Mouse (Mus musculus) ES-Bruce4 (cell line): ENCODE results near the gene Slc25a35. TPM values are rescaled to one million over a fixed set of nuclear protein-coding genes. Genes with fewer than 3 reads are reported as not detected.
"Not testable (repeated sequence)": the region's sequence is repeated elsewhere in the genome, so short reads cannot be mapped to it uniquely, and the experiment has no call there.

Experiments
- H3K27ac ChIP-seq: 2 replicates; pipeline ENCODE4 v1.5.1; 2012; ENCODE audit warnings: low read length, inconsistent platforms; ENCODE audit not compliant: insufficient read depth
- H3K27me3 ChIP-seq: 2 replicates; pipeline ENCODE4 v1.6.1; 2012; ENCODE audit warnings: mild to moderate bottlenecking, low read length, inconsistent platforms; ENCODE audit not compliant: control insufficient read depth, poor library complexity, insufficient read depth, severe bottlenecking
- H3K36me3 ChIP-seq: 2 replicates; pipeline ENCODE4 v1.6.1; 2012; ENCODE audit warnings: inconsistent platforms, mild to moderate bottlenecking, low read length, moderate library complexity; ENCODE audit not compliant: control insufficient read depth, poor library complexity, insufficient read depth, severe bottlenecking
- H3K4me1 ChIP-seq: one replicate; pipeline ENCODE4 v1.8.1; 2011; ENCODE audit warnings: low read length; ENCODE audit not compliant: control insufficient read depth, insufficient read depth
- H3K4me3 ChIP-seq: 2 replicates; pipeline ENCODE4 v1.5.1; 2011; ENCODE audit warnings: low read depth, mild to moderate bottlenecking, low read length
- H3K9ac ChIP-seq: 2 replicates; pipeline ENCODE4 v1.6.1; 2012; ENCODE audit warnings: low read depth, mild to moderate bottlenecking, inconsistent platforms; ENCODE audit not compliant: poor library complexity, severe bottlenecking
- H3K9me3 ChIP-seq: replicated peaks from 2 replicates; pipeline ENCODE4 v1.6.1; 2012; ENCODE audit warnings: mild to moderate bottlenecking, low read length, inconsistent platforms; ENCODE audit not compliant: control insufficient read depth, poor library complexity, insufficient read depth, severe bottlenecking
- CTCF ChIP-seq: IDR thresholded peaks from one replicate; pipeline ENCODE4 v1.8.1; 2011; ENCODE audit warnings: low read depth, low read length
- EP300 ChIP-seq: IDR thresholded peaks from 2 replicates; pipeline ENCODE4 v1.6.1; 2011; ENCODE audit warnings: low read depth, low read length; ENCODE audit not compliant: insufficient read depth
- POLR2A ChIP-seq: IDR thresholded peaks from one replicate; pipeline ENCODE4 v1.8.1; 2011; ENCODE audit warnings: low read length; ENCODE audit not compliant: insufficient read depth
- polyA plus RNA-seq: library from polyadenylated mRNA; stranded (reverse); fragments of >200 nt; gene quantifications from 2 replicates; pipeline ENCODE4 v1.2.4, GENCODE M21; 2011; ENCODE audit warnings: low read depth; ENCODE audit not compliant: missing spikeins, insufficient read depth, insufficient read length

The Slc25a35 gene
- polyA plus RNA-seq, 1 experiment: 3.4 TPM

DNA sequence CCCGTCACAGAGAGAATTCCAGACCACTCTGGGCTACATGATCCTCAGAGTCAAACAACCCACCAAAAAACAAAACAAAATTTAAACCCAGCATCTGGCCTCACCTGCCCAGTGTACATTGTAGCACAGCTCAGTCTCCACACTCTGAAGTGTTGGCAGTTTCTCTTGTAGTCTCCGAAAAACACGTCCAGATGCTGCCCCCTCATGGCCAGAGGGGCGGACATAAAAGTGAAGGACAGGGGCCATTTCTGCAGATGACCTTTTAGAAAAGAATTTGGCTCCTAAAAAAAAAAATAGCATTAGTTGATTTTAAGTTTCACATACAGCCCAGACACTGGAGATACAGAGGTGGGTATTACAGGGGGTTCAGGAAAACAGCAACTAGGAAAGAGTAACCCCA is 35.7 kb downstream of the Slc25a35 start:
- Histone ChIP-seq H3K9ac (no peak overlapping the region), H3K36me3 (peaks cover 78% of the 10 kb centered on the region), H3K9me3 (no peaks in the 10 kb centered on the region), H3K4me1 (no peaks in the 10 kb centered on the region), H3K27ac (no peak overlapping the region), H3K4me3 (no peak overlapping the region), H3K27me3 (no peaks in the 10 kb centered on the region)
- TF ChIP-seq EP300 (no peak), CTCF (peak; percentile 37)

DNA sequence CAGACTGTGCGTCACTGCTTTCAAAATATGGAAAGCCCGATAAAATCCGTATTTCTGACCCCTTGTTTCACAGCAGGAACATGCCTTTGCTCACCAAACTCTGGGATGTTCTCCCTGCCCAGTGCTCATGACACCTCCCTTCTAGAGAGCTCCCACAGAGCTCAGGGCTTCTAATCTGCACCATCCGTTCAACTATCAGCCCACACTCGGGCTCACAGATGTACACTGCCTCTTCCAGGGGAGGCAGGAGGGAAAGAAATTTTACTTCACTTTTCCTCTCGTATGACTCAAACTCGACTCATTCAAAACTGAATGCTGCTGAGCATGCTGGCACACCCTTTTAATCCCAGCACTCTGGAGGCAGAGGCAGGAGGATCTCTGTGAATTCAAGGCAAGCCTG is 37.3 kb downstream of the Slc25a35 start:
- no peak overlapping the region for H3K9ac ChIP-seq
- H3K4me3 ChIP-seq: no peak overlapping the region
- no peak overlapping the region for H3K27ac ChIP-seq
- H3K9me3 ChIP-seq: no peaks in the 10 kb centered on the region
- H3K4me1 ChIP-seq: no peaks in the 10 kb centered on the region
- TF ChIP-seq CTCF (no peak), EP300 (no peak), POLR2A (no peak)
- no peaks in the 10 kb centered on the region for H3K27me3 ChIP-seq
- peaks cover 62% of the 10 kb centered on the region for H3K36me3 ChIP-seq

DNA sequence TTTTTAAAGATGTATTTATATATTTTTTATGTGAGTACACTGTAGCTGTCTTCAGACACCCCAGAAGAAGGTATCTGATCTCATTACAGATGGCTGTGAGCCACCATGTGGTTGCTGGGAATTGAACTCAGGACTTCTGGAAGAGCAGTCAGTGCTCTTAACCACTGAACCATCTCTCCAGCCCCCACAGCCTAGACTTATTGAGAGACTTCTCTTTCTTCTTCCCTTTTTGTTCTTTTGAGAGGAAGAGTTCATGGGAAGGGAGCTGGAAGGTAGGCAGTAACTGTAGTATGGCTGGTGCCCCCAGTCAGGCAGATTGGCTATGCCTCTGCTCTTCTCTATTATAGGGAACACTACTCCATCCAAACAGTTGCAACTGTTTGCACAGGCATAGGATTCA is 38.6 kb downstream of the Slc25a35 start:
- not testable (repeated sequence) for H3K27ac ChIP-seq, H3K9me3 ChIP-seq, H3K4me3 ChIP-seq, H3K27me3 ChIP-seq, H3K4me1 ChIP-seq
- 0 out of 2 replicates have a peak overlapping the region, but pooled peaks have one; percentile 81 for H3K9ac ChIP-seq
- H3K36me3 ChIP-seq: peaks cover 48% of the 10 kb centered on the region

DNA sequence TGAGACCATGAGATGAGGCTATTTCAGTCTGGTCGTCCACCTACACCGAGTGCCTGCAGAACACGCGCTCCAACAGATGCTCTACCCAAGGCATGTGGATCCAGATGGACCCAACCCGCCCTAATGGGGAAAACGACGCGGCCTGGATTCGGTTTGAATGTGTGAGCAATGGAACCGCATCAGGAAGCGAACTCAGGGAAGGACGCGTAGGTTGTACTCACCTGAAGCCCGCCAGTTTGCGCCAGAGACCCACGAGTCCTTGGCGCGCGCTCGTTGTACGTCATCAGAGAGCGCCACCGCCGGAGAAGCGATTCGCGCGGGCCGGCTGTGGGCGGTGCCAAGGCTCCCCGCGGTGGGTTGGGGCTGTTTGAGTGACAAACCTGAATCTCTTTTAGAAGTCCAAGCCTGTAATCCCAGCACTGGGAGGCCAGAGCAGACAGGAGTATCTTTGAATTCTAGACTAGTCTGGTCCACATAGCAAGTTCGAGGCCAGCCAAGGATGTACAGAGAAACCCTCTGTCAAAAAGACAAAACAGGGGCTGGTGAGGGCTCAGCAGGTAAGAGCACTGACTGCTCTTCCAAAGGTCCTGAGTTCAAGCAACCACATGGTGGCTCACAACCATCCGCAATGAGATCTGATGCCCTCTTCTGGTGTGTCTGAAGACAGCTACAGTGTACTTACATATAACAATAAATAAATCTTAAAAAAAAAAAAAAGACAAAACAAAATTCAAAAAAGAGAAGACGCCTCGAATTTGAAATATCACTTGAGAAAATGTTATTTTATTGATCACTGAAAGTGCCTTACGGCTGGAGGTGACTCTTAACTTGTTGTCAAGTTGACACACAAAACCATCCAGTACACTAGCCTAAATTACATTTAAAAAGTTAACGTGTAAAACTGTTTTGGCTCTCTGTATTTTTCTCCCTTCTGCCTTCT is 40.5 kb downstream of the Slc25a35 start, which contains the start of gene Pfas:
TSS of gene Pfas (minus strand) at position 279 of the 940 bp plus-strand sequence.
- H3K27ac ChIP-seq: peak within 1 kb of the TSS; percentile 86
- H3K9ac ChIP-seq: peak within 1 kb of the TSS; percentile 81
- no peaks in the 10 kb centered on the region for H3K27me3 ChIP-seq
- TF ChIP-seq POLR2A (peak; percentile 29), EP300 (no peak), CTCF (no peak)
- no peaks in the 10 kb centered on the region for H3K9me3 ChIP-seq
- H3K4me3 ChIP-seq: peak within 1 kb of the TSS; percentile 99
- H3K4me1 ChIP-seq: no peaks in the 10 kb centered on the region
- peaks cover 31% of the 10 kb centered on the region for H3K36me3 ChIP-seq

DNA sequence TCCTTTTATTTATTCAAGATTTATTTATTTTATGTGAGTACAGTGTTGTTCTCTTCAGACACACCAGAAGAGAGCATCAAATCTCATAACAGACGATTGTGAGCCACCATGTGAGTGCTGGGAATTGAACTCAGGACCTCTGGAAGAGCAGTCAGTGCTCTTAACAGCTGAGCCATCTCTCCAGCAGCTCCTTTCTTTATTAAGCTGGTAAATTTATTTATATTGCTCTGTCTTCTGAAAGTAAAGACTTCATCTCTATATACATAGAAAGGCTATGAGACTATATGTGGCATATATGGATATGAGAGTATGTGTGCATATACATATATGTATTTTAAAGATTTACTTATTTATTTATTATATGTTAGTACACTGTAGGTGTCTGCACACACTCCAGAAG is 41.6 kb downstream of the Slc25a35 start:
- H3K27ac ChIP-seq: peak overlapping the region; percentile 51; the same call in 1 of the 2 replicates
- no peaks in the 10 kb centered on the region for H3K9me3 ChIP-seq
- 0 out of 2 replicates have a peak overlapping the region, but pooled peaks have one; percentile 27 for H3K9ac ChIP-seq
- peaks cover 23% of the 10 kb centered on the region for H3K36me3 ChIP-seq
- no peaks in the 10 kb centered on the region for H3K4me1 ChIP-seq
- TF ChIP-seq CTCF: no peak
- no peak for TF ChIP-seq EP300
- TF ChIP-seq POLR2A: no peak
- no peak overlapping the region for H3K4me3 ChIP-seq
- no peaks in the 10 kb centered on the region for H3K27me3 ChIP-seq

DNA sequence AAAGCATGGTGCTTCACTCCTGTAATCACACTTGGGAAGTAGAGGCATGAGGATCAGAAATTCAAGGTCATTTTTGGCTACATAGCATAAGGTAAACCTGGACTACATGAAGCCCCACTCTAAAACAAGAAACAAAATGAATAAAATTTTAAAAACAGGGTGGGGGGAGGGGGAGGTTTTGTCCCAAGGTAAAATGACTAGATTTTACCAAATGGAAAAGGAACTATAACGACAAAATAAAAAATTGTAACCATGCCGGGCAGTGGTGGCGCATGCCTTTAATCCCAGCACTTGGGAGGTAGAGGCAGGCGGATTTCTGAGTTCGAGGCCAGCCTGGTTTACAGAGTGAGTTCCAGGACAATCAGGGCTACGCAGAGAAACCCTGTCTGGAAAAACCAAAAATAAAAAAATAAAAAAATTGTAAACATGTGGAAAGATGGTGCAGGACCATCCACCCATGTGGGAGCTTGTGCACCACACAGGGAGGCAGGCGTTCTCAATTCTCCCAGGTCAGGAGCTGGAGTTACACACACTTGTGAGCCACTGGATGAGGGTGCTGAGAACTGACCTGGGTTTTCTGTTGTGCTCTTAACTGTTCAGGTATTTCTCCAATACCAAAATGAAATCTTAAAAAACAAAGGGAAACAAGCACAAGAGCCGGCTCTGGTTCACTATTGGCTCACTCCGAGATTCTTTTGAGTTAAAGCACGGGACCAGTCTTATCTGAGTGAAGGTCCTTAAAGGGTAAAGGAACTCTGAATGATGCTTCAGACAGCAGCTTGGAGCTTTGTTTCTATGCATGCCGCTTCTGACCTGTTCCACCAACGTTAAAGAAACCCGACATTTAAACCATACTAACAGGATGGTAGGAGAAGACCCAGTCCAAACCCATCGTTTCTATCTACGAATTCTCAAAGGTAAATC is 42.7 kb downstream of the Slc25a35 start:
- TF ChIP-seq EP300 (no peak), CTCF (no peak), POLR2A (no peak)
- Histone ChIP-seq H3K4me3 (no peak overlapping the region; the same call in 1 of the 2 replicates), H3K9ac (peak overlapping the region; percentile 89), H3K9me3 (no peaks in the 10 kb centered on the region), H3K4me1 (no peaks in the 10 kb centered on the region), H3K36me3 (peaks cover 13% of the 10 kb centered on the region), H3K27ac (peak overlapping the region; percentile 30; the same call in 1 of the 2 replicates), H3K27me3 (no peaks in the 10 kb centered on the region)

DNA sequence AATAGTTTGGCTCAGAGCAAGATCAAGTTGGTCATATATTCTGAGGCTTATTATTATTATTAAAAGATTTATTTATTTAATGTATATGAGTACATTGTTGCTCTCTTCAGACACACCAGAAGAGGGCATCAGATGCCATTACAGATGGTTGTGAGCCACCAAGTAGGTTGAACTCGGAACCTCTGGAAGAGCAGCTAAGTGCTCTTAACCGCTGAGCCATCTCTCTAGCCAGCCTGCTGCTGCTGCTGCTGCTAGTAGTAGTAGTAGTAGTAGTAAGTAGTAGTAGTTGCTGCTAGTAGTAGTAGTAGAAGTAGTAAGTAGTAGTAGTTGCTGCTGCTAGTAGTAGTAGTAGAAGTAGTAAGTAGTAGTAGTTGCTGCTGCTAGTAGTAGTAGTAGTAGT is 43.5 kb downstream of the Slc25a35 start:
- H3K4me1 ChIP-seq, H3K27ac ChIP-seq, H3K9me3 ChIP-seq, H3K36me3 ChIP-seq, H3K27me3 ChIP-seq: not testable (repeated sequence)
- H3K4me3 ChIP-seq: peak overlapping the region; percentile 46
- peak overlapping the region; percentile 89 for H3K9ac ChIP-seq
